Mouse (Mus musculus): ENCODE results near the gene Gm21310.
"Not testable (repeated sequence)": the region's sequence is repeated elsewhere in the genome, so short reads cannot be mapped to it uniquely, and the experiment has no call there.

Gm21310 gene

GRCm38 (mm10) chrY:10147083-10147482 lies at the start of gene Gm21310:
Gm21310 (minus strand) TSS chrY:10147183.
- DNase-seq (ENCODE audit: low spot score), result not testable (repeated sequence)

All from testis, postnatal 14 days (tissue).